Mouse (Mus musculus): ENCODE measurements around the gene Frmd5. TPM values are rescaled to one million over a fixed set of nuclear protein-coding genes. Genes with fewer than 3 reads are reported as not detected.

Gene Frmd5
- polyA plus RNA-seq, 1 experiment from 2014 or later = 4.9 TPM

GRCm38 (mm10) chr2:121795995-121796394 is 10.9 kb downstream of the Frmd5 start:
- DNase-seq (ENCODE audit: low spot score) = no peak
- Histone ChIP-seq H3K9me3 (replicated peaks; ENCODE audit: control insufficient read depth, low read length) (no peaks in the 10 kb centered on the region), H3K27me3 (ENCODE audit: control insufficient read depth, insufficient read depth, low read length) (no peaks in the 10 kb centered on the region), H3K9ac (replicated peaks; ENCODE audit: low read length) (no peak overlapping the region), H3K4me3 (ENCODE audit: low read depth, low read length) (no peak overlapping the region), H3K4me1 (ENCODE audit: control insufficient read depth, insufficient read depth, low read length) (no peaks in the 10 kb centered on the region), H3K36me3 (replicated peaks; ENCODE audit: control insufficient read depth, insufficient read depth, low read depth, low read length) (no peaks in the 10 kb centered on the region), H3K4me2 (ENCODE audit: low read depth, low read length) (no peak overlapping the region), H3K27ac (replicated peaks; ENCODE audit: low read depth, low read length) (no peak overlapping the region)
- WGBS = 90% methylated on average over 6 of the region's 6 CpGs
- no peak for ATAC-seq (replicated peaks; ENCODE audit: insufficient number of reproducible peaks, low FRiP score, low TSS enrichment, low read depth)

GRCm38 (mm10) chr2:121789777-121790176 is 17.1 kb downstream of the Frmd5 start:
- Histone ChIP-seq H3K4me1 (ENCODE audit: control insufficient read depth, insufficient read depth, low read length) (no peaks in the 10 kb centered on the region), H3K9ac (replicated peaks; ENCODE audit: low read length) (no peak overlapping the region), H3K4me3 (ENCODE audit: low read depth, low read length) (no peak overlapping the region), H3K9me3 (replicated peaks; ENCODE audit: control insufficient read depth, low read length) (no peaks in the 10 kb centered on the region), H3K27ac (replicated peaks; ENCODE audit: low read depth, low read length) (no peak overlapping the region), H3K36me3 (replicated peaks; ENCODE audit: control insufficient read depth, insufficient read depth, low read depth, low read length) (no peaks in the 10 kb centered on the region), H3K27me3 (ENCODE audit: control insufficient read depth, insufficient read depth, low read length) (no peaks in the 10 kb centered on the region), H3K4me2 (ENCODE audit: low read depth, low read length) (no peak overlapping the region)
- ATAC-seq (replicated peaks; ENCODE audit: insufficient number of reproducible peaks, low FRiP score, low TSS enrichment, low read depth) (no peak), DNase-seq (ENCODE audit: low spot score) (no peak)

- no peak for ATAC-seq (replicated peaks; ENCODE audit: insufficient number of reproducible peaks, low FRiP score, low TSS enrichment, low read depth)
- H3K4me2 ChIP-seq (ENCODE audit: low read depth, low read length) = no peak overlapping the region
These were observed 18.5 kb downstream of the Frmd5 start for GRCm38 (mm10) chr2:121788415-121788814.

GRCm38 (mm10) chr2:121787767-121788166 is 19.1 kb downstream of the Frmd5 start:
- 55% methylated on average over 13 of the region's 13 CpGs for WGBS
- ATAC-seq (replicated peaks; ENCODE audit: insufficient number of reproducible peaks, low FRiP score, low TSS enrichment, low read depth) (peak; percentile 41; the same call in 1 of the 2 replicates), DNase-seq (ENCODE audit: low spot score) (no peak)

More at GRCm38 (mm10) chr2:121788415-121788814, 18.5 kb downstream of the Frmd5 start:
- Histone ChIP-seq H3K27me3 (ENCODE audit: control insufficient read depth, insufficient read depth, low read length) (no peaks in the 10 kb centered on the region), H3K9me3 (replicated peaks; ENCODE audit: control insufficient read depth, low read length) (no peaks in the 10 kb centered on the region), H3K9ac (replicated peaks; ENCODE audit: low read length) (no peak overlapping the region), H3K4me1 (ENCODE audit: control insufficient read depth, insufficient read depth, low read length) (no peaks in the 10 kb centered on the region; the same call in 1 of the 2 replicates), H3K27ac (replicated peaks; ENCODE audit: low read depth, low read length) (no peak overlapping the region), H3K4me3 (ENCODE audit: low read depth, low read length) (no peak overlapping the region), H3K36me3 (replicated peaks; ENCODE audit: control insufficient read depth, insufficient read depth, low read depth, low read length) (no peaks in the 10 kb centered on the region)
- WGBS = 87% methylated on average over 2 of the region's 2 CpGs
- DNase-seq (ENCODE audit: low spot score) = no peak

GRCm38 (mm10) chr2:121787271-121787670 is 19.6 kb downstream of the Frmd5 start:
- Histone ChIP-seq H3K4me2 (ENCODE audit: low read depth, low read length) (no peak overlapping the region), H3K4me3 (ENCODE audit: low read depth, low read length) (no peak overlapping the region), H3K4me1 (ENCODE audit: control insufficient read depth, insufficient read depth, low read length) (no peaks in the 10 kb centered on the region; the same call in 1 of the 2 replicates), H3K9ac (replicated peaks; ENCODE audit: low read length) (no peak overlapping the region), H3K27me3 (ENCODE audit: control insufficient read depth, insufficient read depth, low read length) (no peaks in the 10 kb centered on the region), H3K9me3 (replicated peaks; ENCODE audit: control insufficient read depth, low read length) (no peaks in the 10 kb centered on the region), H3K36me3 (replicated peaks; ENCODE audit: control insufficient read depth, insufficient read depth, low read depth, low read length) (no peaks in the 10 kb centered on the region), H3K27ac (replicated peaks; ENCODE audit: low read depth, low read length) (no peak overlapping the region)
- DNase-seq (ENCODE audit: low spot score) = peak; percentile 62
- no peak for ATAC-seq (replicated peaks; ENCODE audit: insufficient number of reproducible peaks, low FRiP score, low TSS enrichment, low read depth)
- WGBS = 27% methylated on average over 7 of the region's 7 CpGs

More at GRCm38 (mm10) chr2:121787767-121788166, 19.1 kb downstream of the Frmd5 start:
- Histone ChIP-seq H3K9me3 (replicated peaks; ENCODE audit: control insufficient read depth, low read length) (no peaks in the 10 kb centered on the region), H3K4me1 (ENCODE audit: control insufficient read depth, insufficient read depth, low read length) (no peaks in the 10 kb centered on the region; the same call in 1 of the 2 replicates), H3K27me3 (ENCODE audit: control insufficient read depth, insufficient read depth, low read length) (no peaks in the 10 kb centered on the region), H3K9ac (replicated peaks; ENCODE audit: low read length) (no peak overlapping the region), H3K4me2 (ENCODE audit: low read depth, low read length) (no peak overlapping the region), H3K4me3 (ENCODE audit: low read depth, low read length) (no peak overlapping the region), H3K36me3 (replicated peaks; ENCODE audit: control insufficient read depth, insufficient read depth, low read depth, low read length) (no peaks in the 10 kb centered on the region), H3K27ac (replicated peaks; ENCODE audit: low read depth, low read length) (no peak overlapping the region)

- H3K4me3 ChIP-seq (ENCODE audit: low read depth, low read length) = no peak overlapping the region
- no peaks in the 10 kb centered on the region for H3K27me3 ChIP-seq (ENCODE audit: control insufficient read depth, insufficient read depth, low read length)
- H3K9ac ChIP-seq (replicated peaks; ENCODE audit: low read length) = no peak overlapping the region
- DNase-seq (ENCODE audit: low spot score) (no peak), ATAC-seq (replicated peaks; ENCODE audit: insufficient number of reproducible peaks, low FRiP score, low TSS enrichment, low read depth) (no peak)
- H3K36me3 ChIP-seq (replicated peaks; ENCODE audit: control insufficient read depth, insufficient read depth, low read depth, low read length) = no peaks in the 10 kb centered on the region
- no peak overlapping the region for H3K4me2 ChIP-seq (ENCODE audit: low read depth, low read length)
- no peaks in the 10 kb centered on the region for H3K4me1 ChIP-seq (ENCODE audit: control insufficient read depth, insufficient read depth, low read length)
- no peaks in the 10 kb centered on the region for H3K9me3 ChIP-seq (replicated peaks; ENCODE audit: control insufficient read depth, low read length)
- no peak overlapping the region for H3K27ac ChIP-seq (replicated peaks; ENCODE audit: low read depth, low read length)
- 81% methylated on average over 7 of the region's 7 CpGs for WGBS
These were observed 30.7 kb downstream of the Frmd5 start for GRCm38 (mm10) chr2:121776219-121776618.

GRCm38 (mm10) chr2:121764851-121765250 is 42.0 kb downstream of the Frmd5 start:
- ATAC-seq (replicated peaks; ENCODE audit: insufficient number of reproducible peaks, low FRiP score, low TSS enrichment, low read depth) (no peak), DNase-seq (ENCODE audit: low spot score) (no peak)
- Histone ChIP-seq H3K9me3 (replicated peaks; ENCODE audit: control insufficient read depth, low read length) (no peaks in the 10 kb centered on the region), H3K27ac (replicated peaks; ENCODE audit: low read depth, low read length) (no peak overlapping the region), H3K4me2 (ENCODE audit: low read depth, low read length) (no peak overlapping the region), H3K9ac (replicated peaks; ENCODE audit: low read length) (no peak overlapping the region), H3K4me3 (ENCODE audit: low read depth, low read length) (no peak overlapping the region), H3K36me3 (replicated peaks; ENCODE audit: control insufficient read depth, insufficient read depth, low read depth, low read length) (no peaks in the 10 kb centered on the region), H3K4me1 (ENCODE audit: control insufficient read depth, insufficient read depth, low read length) (no peaks in the 10 kb centered on the region), H3K27me3 (ENCODE audit: control insufficient read depth, insufficient read depth, low read length) (no peaks in the 10 kb centered on the region)
- whole genome bisulfite sequencing = 68% methylated on average over 5 of the region's 5 CpGs

- Histone ChIP-seq H3K36me3 (replicated peaks; ENCODE audit: control insufficient read depth, insufficient read depth, low read depth, low read length) (no peaks in the 10 kb centered on the region), H3K27ac (replicated peaks; ENCODE audit: low read depth, low read length) (no peak overlapping the region), H3K4me3 (ENCODE audit: low read depth, low read length) (no peak overlapping the region), H3K4me2 (ENCODE audit: low read depth, low read length) (no peak overlapping the region), H3K9me3 (replicated peaks; ENCODE audit: control insufficient read depth, low read length) (no peaks in the 10 kb centered on the region), H3K4me1 (ENCODE audit: control insufficient read depth, insufficient read depth, low read length) (no peaks in the 10 kb centered on the region), H3K27me3 (ENCODE audit: control insufficient read depth, insufficient read depth, low read length) (no peaks in the 10 kb centered on the region), H3K9ac (replicated peaks; ENCODE audit: low read length) (no peak overlapping the region)
- ATAC-seq (replicated peaks; ENCODE audit: insufficient number of reproducible peaks, low FRiP score, low TSS enrichment, low read depth) (no peak), DNase-seq (ENCODE audit: low spot score) (no peak)
- WGBS = 90% methylated on average over 5 of the region's 5 CpGs
These were observed 45.0 kb downstream of the Frmd5 start for GRCm38 (mm10) chr2:121761861-121762260.
